Mouse (Mus musculus) adipose tissue, adult 10 weeks (tissue): ENCODE measurements around the gene Hnrnpdl. TPM values are rescaled to one million over a fixed set of nuclear protein-coding genes. Genes with fewer than 3 reads are reported as not detected.

ENCODE experiments used
- polyA plus RNA-seq: library from polyadenylated mRNA; stranded (reverse); fragments of 350-450 nt; fragmentation: Illumina TruSeq; extraction: RNeasy Lipid Tissue Mini Kit (QIAGEN cat#74804); gene quantifications from one replicate; pipeline ENCODE4 v1.2.3, GENCODE M21; 2014; ENCODE audit warnings: low read depth, low replicate concordance

The Hnrnpdl gene
- 138 TPM for polyA plus RNA-seq

GRCm38 (mm10) chr5:100039602-100040142 is at the start of gene Hnrnpdl, which contains the start of gene Enoph1:
Gene Hnrnpdl (minus strand): TSS chr5:100039664.
Gene Enoph1 (plus strand): TSS chr5:100039985.

Other genes with a start within 250 kb of the Hnrnpdl start
- gene Vamp9, start 133.4 kb downstream of the Hnrnpdl start, polyA plus RNA-seq, result 1.2 TPM
- 173 TPM for gene Hnrnpd, start 60.7 kb downstream of the Hnrnpdl start, polyA plus RNA-seq
- gene 4930524J08Rik, start 60.6 kb downstream of the Hnrnpdl start, polyA plus RNA-seq, result 2.8 TPM
- 21.2 TPM for gene Enoph1, start 321 bp upstream of the Hnrnpdl start, polyA plus RNA-seq
- 241 TPM for gene Tmem150c, start 120.1 kb upstream of the Hnrnpdl start, polyA plus RNA-seq